Mouse (Mus musculus) liver, embryonic 13.5 days (tissue): ENCODE results near the gene Ugt1a6b. TPM values are rescaled to one million over a fixed set of nuclear protein-coding genes. Genes with fewer than 3 reads are reported as not detected.
"Not testable (repeated sequence)": the region's sequence is repeated elsewhere in the genome, so short reads cannot be mapped to it uniquely, and the experiment has no call there.

Experiments used
- ATAC-seq: fragments of 200-750 bp; cut with Nextera tagmentation; 2 replicates; pipeline ENCODE4 v1.8.0; 2017; ENCODE audit warnings: low read depth, mild to moderate bottlenecking, moderate number of reproducible peaks, moderate library complexity
- DNase-seq: peaks from one replicate; pipeline ENCODE4 v3.0.0; 2022
- H3K27ac ChIP-seq: fragments of 300-500 bp; sonication (generic); 2 replicates; pipeline ENCODE4 v1.5.1; 2015; ENCODE audit warnings: moderate library complexity, mild to moderate bottlenecking, inconsistent platforms
- H3K27me3 ChIP-seq: fragments of 300-500 bp; sonication (generic); 2 replicates; pipeline ENCODE4 v1.6.1; 2015; ENCODE audit warnings: mild to moderate bottlenecking, inconsistent platforms
- H3K36me3 ChIP-seq: fragments of 300-500 bp; sonication (generic); 2 replicates; pipeline ENCODE4 v1.6.1; 2015; ENCODE audit warnings: mild to moderate bottlenecking, inconsistent platforms
- H3K4me1 ChIP-seq: fragments of 300-500 bp; sonication (generic); replicated peaks from 2 replicates; pipeline ENCODE4 v1.6.1; 2015; ENCODE audit warnings: inconsistent platforms
- H3K4me2 ChIP-seq: fragments of 300-500 bp; sonication (generic); 2 replicates; pipeline ENCODE4 v1.6.1; 2015; ENCODE audit warnings: inconsistent platforms, mild to moderate bottlenecking, moderate library complexity
- H3K4me3 ChIP-seq: fragments of 300-500 bp; sonication (generic); replicated peaks from 2 replicates; pipeline ENCODE4 v1.5.1; 2015; ENCODE audit warnings: mild to moderate bottlenecking, inconsistent platforms
- H3K9ac ChIP-seq: fragments of 300-500 bp; sonication (generic); 2 replicates; pipeline ENCODE4 v1.6.1; 2015; ENCODE audit warnings: mild to moderate bottlenecking, inconsistent platforms
- H3K9me3 ChIP-seq: fragments of 300-500 bp; sonication (generic); replicated peaks from 2 replicates; pipeline ENCODE4 v1.6.1; 2016; ENCODE audit warnings: inconsistent platforms
- WGBS: fragments of 180-500 bp; shearing (Covaris S2); methylation state at CpG from one replicate; pipeline ENCODE4 v1.1.7; 2015; ENCODE audit not compliant: insufficient replicate concordance; 5-methylcytosine and 5-hydroxymethylcytosine counted together
- polyA plus RNA-seq: library from polyadenylated mRNA; unstranded; fragments of >200 nt; fragmentation: Nextera tagmentation; extraction: Ambion mirVana; gene quantifications from 2 replicates; pipeline ENCODE4 v1.2.1, GENCODE M21; 2015

The Ugt1a6b gene
- polyA plus RNA-seq, 1 experiment from 2014 or later = 2.1 TPM

GRCm38 (mm10) chr1:88217576-88217975, 114.5 kb downstream of the Ugt1a6b start:
- no peak overlapping the region for H3K9ac ChIP-seq
- 28% methylated on average over 3 of the region's 3 CpGs for WGBS
- H3K27me3 ChIP-seq = no peaks in the 10 kb centered on the region
- DNase-seq = no peak
- no peak overlapping the region for H3K4me2 ChIP-seq
- H3K36me3 ChIP-seq = no peaks in the 10 kb centered on the region
- no peak overlapping the region for H3K4me3 ChIP-seq
- ATAC-seq = no peak
- H3K4me1 ChIP-seq = no peaks in the 10 kb centered on the region
- H3K27ac ChIP-seq = no peak overlapping the region
- peaks cover 39% of the 10 kb centered on the region for H3K9me3 ChIP-seq

GRCm38 (mm10) chr1:88218051-88218450, 115.0 kb downstream of the Ugt1a6b start:
- Histone ChIP-seq H3K27ac (no peak overlapping the region), H3K9me3 (peaks cover 36% of the 10 kb centered on the region)

GRCm38 (mm10) chr1:88218591-88218990, 115.5 kb downstream of the Ugt1a6b start:
- no peak overlapping the region for H3K9ac ChIP-seq
- H3K4me3 ChIP-seq = no peak overlapping the region
- H3K36me3 ChIP-seq = no peaks in the 10 kb centered on the region
- H3K4me2 ChIP-seq = no peak overlapping the region
- no peaks in the 10 kb centered on the region for H3K4me1 ChIP-seq
- H3K27me3 ChIP-seq = no peaks in the 10 kb centered on the region
- peaks cover 32% of the 10 kb centered on the region for H3K9me3 ChIP-seq
- ATAC-seq (no peak), DNase-seq (no peak)
- 39% methylated on average over 4 of the region's 4 CpGs for WGBS
- H3K27ac ChIP-seq = no peak overlapping the region

More at GRCm38 (mm10) chr1:88218051-88218450, 115.0 kb downstream of the Ugt1a6b start:
- WGBS = 61% methylated on average over 9 of the region's 9 CpGs
- H3K36me3 ChIP-seq = no peaks in the 10 kb centered on the region
- H3K4me3 ChIP-seq = no peak overlapping the region
- H3K27me3 ChIP-seq = no peaks in the 10 kb centered on the region
- H3K4me1 ChIP-seq = no peaks in the 10 kb centered on the region
- no peak overlapping the region for H3K4me2 ChIP-seq
- ATAC-seq (no peak), DNase-seq (no peak)
- no peak overlapping the region for H3K9ac ChIP-seq

GRCm38 (mm10) chr1:88219054-88219453, 116.0 kb downstream of the Ugt1a6b start:
- whole genome bisulfite sequencing = 12% methylated on average over 1 of the region's 1 CpGs
- H3K27me3 ChIP-seq = no peaks in the 10 kb centered on the region
- no peak overlapping the region for H3K4me2 ChIP-seq
- H3K9me3 ChIP-seq = peaks cover 27% of the 10 kb centered on the region
- no peaks in the 10 kb centered on the region for H3K4me1 ChIP-seq
- ATAC-seq (no peak), DNase-seq (no peak)
- no peak overlapping the region for H3K9ac ChIP-seq
- H3K27ac ChIP-seq = no peak overlapping the region
- no peak overlapping the region for H3K4me3 ChIP-seq
- no peaks in the 10 kb centered on the region for H3K36me3 ChIP-seq

GRCm38 (mm10) chr1:88220336-88220735, 117.3 kb downstream of the Ugt1a6b start:
- Histone ChIP-seq H3K4me1 (no peaks in the 10 kb centered on the region), H3K27ac (no peak overlapping the region), H3K27me3 (no peaks in the 10 kb centered on the region), H3K36me3 (no peaks in the 10 kb centered on the region), H3K9me3 (peaks cover 18% of the 10 kb centered on the region), H3K4me3 (no peak overlapping the region), H3K4me2 (no peak overlapping the region), H3K9ac (no peak overlapping the region)
- no peak for ATAC-seq
- no peak for DNase-seq

GRCm38 (mm10) chr1:88222216-88222615, 119.2 kb downstream of the Ugt1a6b start:
- 29% methylated on average over 2 of the region's 2 CpGs for WGBS

GRCm38 (mm10) chr1:88223011-88223515, 120.0 kb downstream of the Ugt1a6b start:
- not testable (repeated sequence) for DNase-seq, H3K4me2 ChIP-seq, H3K36me3 ChIP-seq, H3K4me3 ChIP-seq, H3K4me1 ChIP-seq, H3K27ac ChIP-seq, H3K9ac ChIP-seq, ATAC-seq, H3K27me3 ChIP-seq
- peaks cover 23% of the 10 kb centered on the region for H3K9me3 ChIP-seq

More at GRCm38 (mm10) chr1:88222216-88222615, 119.2 kb downstream of the Ugt1a6b start:
- H3K9ac ChIP-seq = no peak overlapping the region
- H3K27ac ChIP-seq = no peak overlapping the region
- DNase-seq (no peak), ATAC-seq (no peak)
- H3K4me3 ChIP-seq = no peak overlapping the region
- no peaks in the 10 kb centered on the region for H3K27me3 ChIP-seq
- H3K4me1 ChIP-seq = no peaks in the 10 kb centered on the region
- no peak overlapping the region for H3K4me2 ChIP-seq
- peaks cover 22% of the 10 kb centered on the region for H3K9me3 ChIP-seq
- no peaks in the 10 kb centered on the region for H3K36me3 ChIP-seq

- 25% methylated on average over 1 of the region's 1 CpGs for WGBS
- DNase-seq (no peak), ATAC-seq (no peak)
- Histone ChIP-seq H3K4me1 (no peaks in the 10 kb centered on the region), H3K9ac (no peak overlapping the region), H3K9me3 (peaks cover 26% of the 10 kb centered on the region), H3K27me3 (no peaks in the 10 kb centered on the region), H3K4me2 (no peak overlapping the region), H3K27ac (no peak overlapping the region), H3K36me3 (no peaks in the 10 kb centered on the region), H3K4me3 (no peak overlapping the region)
Measured at GRCm38 (mm10) chr1:88223591-88223990, 120.5 kb downstream of the Ugt1a6b start.

- DNase-seq (no peak), ATAC-seq (no peak)
- Histone ChIP-seq H3K4me1 (no peaks in the 10 kb centered on the region), H3K27me3 (no peaks in the 10 kb centered on the region), H3K9ac (no peak overlapping the region), H3K4me2 (no peak overlapping the region), H3K9me3 (peaks cover 27% of the 10 kb centered on the region), H3K27ac (no peak overlapping the region), H3K4me3 (no peak overlapping the region), H3K36me3 (no peaks in the 10 kb centered on the region)
- 49% methylated on average over 2 of the region's 2 CpGs for WGBS
Measured at GRCm38 (mm10) chr1:88224029-88224776, 121.2 kb downstream of the Ugt1a6b start.

GRCm38 (mm10) chr1:88225301-88225700, 122.2 kb downstream of the Ugt1a6b start:
- H3K9ac ChIP-seq, H3K36me3 ChIP-seq, ATAC-seq, H3K4me3 ChIP-seq, H3K27ac ChIP-seq, H3K4me1 ChIP-seq, H3K4me2 ChIP-seq, DNase-seq, H3K27me3 ChIP-seq: not testable (repeated sequence)
- 20% methylated on average over 2 of the region's 2 CpGs for WGBS
- peaks cover 38% of the 10 kb centered on the region for H3K9me3 ChIP-seq

- Histone ChIP-seq H3K27me3 (no peaks in the 10 kb centered on the region), H3K4me1 (no peaks in the 10 kb centered on the region), H3K27ac (no peak overlapping the region), H3K4me3 (no peak overlapping the region), H3K9me3 (peaks cover 41% of the 10 kb centered on the region), H3K36me3 (no peaks in the 10 kb centered on the region), H3K4me2 (no peak overlapping the region), H3K9ac (no peak overlapping the region)
- ATAC-seq = no peak
- DNase-seq = no peak
Measured at GRCm38 (mm10) chr1:88225741-88226140, 122.7 kb downstream of the Ugt1a6b start.

- H3K4me1 ChIP-seq = no peaks in the 10 kb centered on the region
- H3K4me3 ChIP-seq = no peak within 1 kb of the TSS
- peaks cover 47% of the 10 kb centered on the region for H3K9me3 ChIP-seq
- no peaks in the 10 kb centered on the region for H3K27me3 ChIP-seq
- 32% methylated on average over 5 of the region's 5 CpGs for WGBS
- no peak for DNase-seq
- no peak within 1 kb of the TSS for H3K4me2 ChIP-seq
- H3K27ac ChIP-seq = no peak within 1 kb of the TSS
- ATAC-seq = no peak
- H3K36me3 ChIP-seq = no peaks in the 10 kb centered on the region
- no peak within 1 kb of the TSS for H3K9ac ChIP-seq
Measured at GRCm38 (mm10) chr1:88226670-88227379, 123.8 kb downstream of the Ugt1a6b start, which contains the start of gene Mroh2a. Gene Mroh2a (plus strand): TSS chr1:88226986.
